Mouse (Mus musculus) liver, postnatal 0 days (tissue): ENCODE results near the gene Sbk3. TPM values are rescaled to one million over a fixed set of nuclear protein-coding genes. Genes with fewer than 3 reads are reported as not detected.

Source experiments
- ATAC-seq: fragments of 200-750 bp; cut with Nextera tagmentation; 2 replicates; pipeline ENCODE4 v1.8.0; 2017; ENCODE audit warnings: mild to moderate bottlenecking, moderate library complexity
- DNase-seq: peaks from one replicate; pipeline ENCODE4 v3.0.0-alpha.2; 2016
- H3K27ac ChIP-seq: fragments of 300-500 bp; sonication (generic); 2 replicates; pipeline ENCODE4 v1.5.1; 2014; ENCODE audit warnings: antibody characterized with exemption, moderate library complexity, mild to moderate bottlenecking, low read depth
- H3K27me3 ChIP-seq: fragments of 300-500 bp; sonication (generic); 2 replicates; pipeline ENCODE4 v1.6.1; 2014; ENCODE audit warnings: low read length, control low read depth, mixed read lengths; ENCODE audit not compliant: insufficient read depth
- H3K36me3 ChIP-seq: fragments of 300-500 bp; sonication (generic); replicated peaks from 2 replicates; pipeline ENCODE4 v1.6.1; 2014; ENCODE audit warnings: mild to moderate bottlenecking, control low read depth, low read length, moderate library complexity, mixed read lengths; ENCODE audit not compliant: insufficient read depth
- H3K4me1 ChIP-seq: fragments of 300-500 bp; sonication (generic); 2 replicates; pipeline ENCODE4 v1.6.1; 2014; ENCODE audit warnings: antibody characterized with exemption, mild to moderate bottlenecking, control low read depth; ENCODE audit not compliant: insufficient read depth
- H3K4me2 ChIP-seq: fragments of 300-500 bp; sonication (generic); 2 replicates; pipeline ENCODE4 v1.6.1; 2014; ENCODE audit warnings: low read depth, mild to moderate bottlenecking, low read length, moderate library complexity, mixed read lengths
- H3K4me3 ChIP-seq: fragments of 300-500 bp; sonication (generic); 2 replicates; pipeline ENCODE4 v1.5.1; 2014; ENCODE audit warnings: low read depth, low read length
- H3K9ac ChIP-seq: fragments of 300-500 bp; sonication (generic); replicated peaks from 2 replicates; pipeline ENCODE4 v1.6.1; 2014; ENCODE audit warnings: mild to moderate bottlenecking, moderate library complexity
- H3K9me3 ChIP-seq: fragments of 300-500 bp; sonication (generic); 2 replicates; pipeline ENCODE4 v1.6.1; 2016; ENCODE audit warnings: mild to moderate bottlenecking, control low read depth, low read length, mixed read lengths
- CTCF ChIP-seq: sonication (generic); IDR thresholded peaks from 2 replicates; pipeline ENCODE4 v1.5.1; 2016; ENCODE audit warnings: antibody characterized with exemption, low read depth
- EP300 ChIP-seq: IDR thresholded peaks from 2 replicates; pipeline ENCODE4 v1.6.1; 2016; ENCODE audit warnings: antibody characterized with exemption, low read depth, mild to moderate bottlenecking
- WGBS: fragments of 180-500 bp; shearing (Covaris S2); extraction: QIAGEN DNeasy Blood & Tissue Kit; methylation state at CpG from one replicate; pipeline ENCODE4 v1.1.7; 2014; ENCODE audit not compliant: insufficient replicate concordance; 5-methylcytosine and 5-hydroxymethylcytosine counted together
- polyA plus RNA-seq: library from polyadenylated mRNA; unstranded; fragments of >200 nt; fragmentation: Nextera tagmentation; extraction: Ambion mirVana; gene quantifications from 2 replicates; pipeline ENCODE4 v1.2.1, GENCODE M21; 2015

The Sbk3 gene
- polyA plus RNA-seq, 1 experiment from 2014 or later = not detected

DNA sequence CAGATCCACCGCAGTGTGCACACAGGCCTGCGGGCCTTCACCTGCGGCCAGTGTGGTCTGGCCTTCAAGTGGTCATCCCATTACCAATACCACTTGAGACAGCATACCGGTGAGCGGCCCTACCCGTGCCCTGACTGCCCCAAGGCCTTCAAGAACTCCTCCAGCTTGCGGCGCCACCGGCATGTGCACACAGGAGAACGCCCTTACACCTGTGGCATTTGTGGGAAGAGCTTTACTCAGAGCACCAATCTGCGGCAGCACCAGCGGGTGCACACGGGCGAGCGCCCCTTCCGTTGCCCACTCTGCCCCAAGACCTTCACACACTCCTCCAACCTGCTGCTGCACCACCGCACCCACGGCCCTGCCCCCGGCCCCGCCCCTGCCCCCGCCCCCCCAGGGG is 51.9 kb downstream of the Sbk3 start:
- no peak overlapping the region for H3K4me2 ChIP-seq
- no peak overlapping the region for H3K27ac ChIP-seq
- H3K9ac ChIP-seq = no peak overlapping the region
- 86% methylated on average over 14 of the region's 21 CpGs for WGBS
- no peak for TF ChIP-seq EP300
- TF ChIP-seq CTCF = no peak
- H3K36me3 ChIP-seq = peaks cover 26% of the 10 kb centered on the region
- peaks cover 19% of the 10 kb centered on the region for H3K27me3 ChIP-seq
- ATAC-seq (no peak), DNase-seq (no peak)
- peaks cover 34% of the 10 kb centered on the region for H3K4me1 ChIP-seq
- H3K4me3 ChIP-seq = no peak overlapping the region
- H3K9me3 ChIP-seq = no peaks in the 10 kb centered on the region

DNA sequence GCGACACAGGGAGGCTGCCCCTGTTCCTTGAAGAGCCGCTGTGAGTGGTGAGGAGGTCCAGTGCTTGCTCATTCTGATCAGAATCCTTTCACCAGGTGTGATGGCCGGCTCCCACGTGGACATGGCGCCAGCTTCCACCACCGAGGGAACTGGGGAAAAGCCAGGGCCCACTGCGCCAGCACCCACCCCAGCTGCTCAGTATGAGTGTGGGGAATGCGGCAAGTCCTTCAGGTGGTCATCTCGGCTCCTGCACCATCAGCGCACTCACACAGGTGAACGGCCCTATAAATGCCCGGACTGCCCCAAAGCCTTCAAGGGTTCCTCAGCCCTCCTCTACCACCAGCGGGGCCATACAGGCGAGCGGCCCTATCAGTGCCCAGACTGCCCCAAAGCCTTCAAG is 52.3 kb downstream of the Sbk3 start:
- no peak overlapping the region for H3K27ac ChIP-seq
- ATAC-seq = no peak
- no peak overlapping the region for H3K9ac ChIP-seq
- H3K9me3 ChIP-seq = no peaks in the 10 kb centered on the region
- no peak overlapping the region for H3K4me3 ChIP-seq
- 94% methylated on average over 15 of the region's 15 CpGs for WGBS
- H3K36me3 ChIP-seq = peaks cover 26% of the 10 kb centered on the region
- peaks cover 14% of the 10 kb centered on the region for H3K27me3 ChIP-seq
- TF ChIP-seq CTCF = no peak
- TF ChIP-seq EP300 = no peak
- no peak for DNase-seq
- no peak overlapping the region for H3K4me2 ChIP-seq
- H3K4me1 ChIP-seq = peaks cover 31% of the 10 kb centered on the region

DNA sequence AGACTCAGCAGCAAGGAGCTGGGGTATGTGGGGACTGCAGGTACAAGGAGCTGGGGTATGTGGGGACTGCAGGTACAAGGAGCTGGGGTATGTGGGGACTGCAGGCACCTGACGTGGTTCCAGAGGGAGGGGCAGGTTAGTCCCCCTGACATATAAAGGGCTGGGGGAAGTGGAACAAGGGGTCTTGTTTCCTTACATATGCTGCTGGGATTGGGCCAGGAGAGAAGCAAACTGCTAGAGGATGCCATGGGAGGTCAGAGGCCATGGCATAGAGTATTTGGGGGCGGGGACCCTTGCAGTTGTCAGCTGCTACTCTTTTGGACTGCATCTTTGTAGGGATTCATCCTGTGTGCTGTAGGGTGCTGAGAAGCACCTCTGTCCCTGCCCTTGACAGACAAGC is 53.5 kb downstream of the Sbk3 start:
- WGBS = 91% methylated on average over 2 of the region's 2 CpGs
- Histone ChIP-seq H3K27ac (no peak overlapping the region), H3K9me3 (no peaks in the 10 kb centered on the region), H3K4me3 (no peak overlapping the region), H3K4me2 (no peak overlapping the region), H3K27me3 (0 out of 2 replicates have a peak, but pooled peaks cover 3% of the 10 kb centered on the region), H3K9ac (no peak overlapping the region), H3K4me1 (peaks cover 21% of the 10 kb centered on the region), H3K36me3 (peaks cover 26% of the 10 kb centered on the region)
- no peak for ATAC-seq
- no peak for DNase-seq
- no peak for TF ChIP-seq CTCF

DNA sequence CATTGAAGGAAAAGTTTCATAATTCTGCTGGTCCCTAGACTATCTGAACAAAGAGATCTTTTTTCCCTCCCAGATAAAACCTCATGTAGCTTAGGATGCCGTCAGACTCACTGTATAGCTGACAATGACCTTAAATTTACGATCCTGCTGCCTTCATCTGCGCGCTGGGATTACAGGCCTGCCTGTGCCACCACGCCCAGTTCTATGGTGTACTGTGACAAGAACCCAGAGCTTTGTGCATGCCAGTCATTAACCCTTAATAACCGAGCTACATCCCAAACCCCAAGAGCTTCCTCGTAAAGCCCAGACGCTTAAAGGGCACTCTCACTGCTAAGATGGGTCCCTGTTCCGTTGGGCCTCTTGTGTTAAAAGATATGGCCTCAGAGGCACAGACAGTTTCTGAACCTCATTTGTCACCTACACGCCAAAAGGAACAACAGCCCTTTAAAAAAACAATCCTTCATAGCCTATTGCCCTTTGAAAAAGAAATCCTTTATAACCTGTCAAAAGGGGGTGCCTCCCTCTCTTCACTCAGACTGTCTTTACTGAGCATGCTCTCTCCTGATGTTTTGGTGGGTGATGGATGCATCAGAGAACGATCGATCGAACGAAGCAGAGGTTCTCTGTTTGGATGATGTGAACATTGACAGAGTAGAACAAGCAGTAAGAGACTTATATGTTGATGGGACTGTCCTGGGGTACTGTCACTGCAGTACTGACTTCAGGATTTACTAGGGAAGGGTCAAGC is 55.1 kb downstream of the Sbk3 start:
- peaks cover 20% of the 10 kb centered on the region for H3K4me1 ChIP-seq
- DNase-seq (no peak), ATAC-seq (peak; percentile 41)
- H3K36me3 ChIP-seq = peaks cover 26% of the 10 kb centered on the region
- H3K27ac ChIP-seq = peak overlapping the region; percentile 94
- peak overlapping the region; percentile 92 for H3K9ac ChIP-seq
- WGBS = 16% methylated on average over 14 of the region's 14 CpGs
- H3K9me3 ChIP-seq = no peaks in the 10 kb centered on the region
- peak overlapping the region; percentile 91 for H3K4me2 ChIP-seq
- peak overlapping the region; percentile 84 for H3K4me3 ChIP-seq
- no peaks in the 10 kb centered on the region for H3K27me3 ChIP-seq
- TF ChIP-seq CTCF (no peak), EP300 (0 out of 2 replicates have a peak, but pooled peaks have one; percentile 5)

Other genes with a start within 250 kb of the Sbk3 start
- 0.29 and 0.34 TPM in 2 replicates for gene Tmem150b, start 245.9 kb downstream of the Sbk3 start, polyA plus RNA-seq
- 25.9 and 33.6 TPM in 2 replicates for gene Kmt5c, start 231.1 kb downstream of the Sbk3 start, polyA plus RNA-seq
- 63.8 and 68.7 TPM in 2 replicates for gene Cox6b2, start 218.1 kb downstream of the Sbk3 start, polyA plus RNA-seq
- gene Fam71e2, start 199.9 kb downstream of the Sbk3 start, polyA plus RNA-seq = not detected in 2 replicates
- 0.07 TPM in 1 of 2 replicates, not detected in the other for gene Il11, start 188.3 kb downstream of the Sbk3 start, polyA plus RNA-seq
- 0.34 TPM in 1 of 2 replicates, not detected in the other for gene Tmem190, start 188.2 kb downstream of the Sbk3 start, polyA plus RNA-seq
- 23.6 and 24.2 TPM in 2 replicates for gene Tmem238, start 181.5 kb downstream of the Sbk3 start, polyA plus RNA-seq
- gene Rpl28, start 178.3 kb downstream of the Sbk3 start, polyA plus RNA-seq = 280 and 288 TPM in 2 replicates
- 135 and 139 TPM in 2 replicates for gene Ube2s, start 158.6 kb downstream of the Sbk3 start, polyA plus RNA-seq
- gene Shisa7, start 126.5 kb downstream of the Sbk3 start, polyA plus RNA-seq = not detected in 2 replicates
- 8.0 and 8.3 TPM in 2 replicates for gene Isoc2b, start 100.9 kb downstream of the Sbk3 start, polyA plus RNA-seq
- gene Isoc2a, start 94.0 kb downstream of the Sbk3 start, polyA plus RNA-seq = 2.3 and 2.4 TPM in 2 replicates
- not detected in 2 replicates for gene Gm36210, start 64.7 kb downstream of the Sbk3 start, polyA plus RNA-seq
- 0.90 and 1.0 TPM in 2 replicates for gene Zfp628, start 56.0 kb downstream of the Sbk3 start, polyA plus RNA-seq
- gene Nat14, start 49.1 kb downstream of the Sbk3 start, polyA plus RNA-seq = 0.09 and 0.20 TPM in 2 replicates
- 0.06 TPM in 2 replicates for gene Ssc5d, start 45.4 kb downstream of the Sbk3 start, polyA plus RNA-seq
- gene Sbk2, start 6.8 kb downstream of the Sbk3 start, polyA plus RNA-seq = 0.09 TPM in 1 of 2 replicates, not detected in the other
- 3.2 and 4.0 TPM in 2 replicates for gene Zfp579, start 25.0 kb upstream of the Sbk3 start, polyA plus RNA-seq
- gene Zfp524, start 43.2 kb upstream of the Sbk3 start, polyA plus RNA-seq = 9.1 and 10.4 TPM in 2 replicates
- 9.6 and 10.1 TPM in 2 replicates for gene Fiz1, start 43.5 kb upstream of the Sbk3 start, polyA plus RNA-seq
- 1.8 and 2.1 TPM in 2 replicates for gene Gm44973, start 44.3 kb upstream of the Sbk3 start, polyA plus RNA-seq
- 1.2 and 1.3 TPM in 2 replicates for gene Zfp865, start 49.2 kb upstream of the Sbk3 start, polyA plus RNA-seq
- gene Ccdc106, start 49.4 kb upstream of the Sbk3 start, polyA plus RNA-seq = 0.12 TPM in 1 of 2 replicates, not detected in the other
- not detected in 2 replicates for gene 4632433K11Rik, start 63.0 kb upstream of the Sbk3 start, polyA plus RNA-seq
- 1.9 and 2.4 TPM in 2 replicates for gene Zfp784, start 67.3 kb upstream of the Sbk3 start, polyA plus RNA-seq
- 3.2 and 4.4 TPM in 2 replicates for gene Zfp580, start 80.4 kb upstream of the Sbk3 start, polyA plus RNA-seq
- 34.7 and 36.8 TPM in 2 replicates for gene U2af2, start 91.0 kb upstream of the Sbk3 start, polyA plus RNA-seq
- 34.7 and 38.0 TPM in 2 replicates for gene Epn1, start 109.1 kb upstream of the Sbk3 start, polyA plus RNA-seq
- gene Rfpl4, start 145.8 kb upstream of the Sbk3 start, polyA plus RNA-seq = not detected in 2 replicates
- gene Rasl2-9, start 154.8 kb upstream of the Sbk3 start, polyA plus RNA-seq = 0.42 and 0.78 TPM in 2 replicates
- gene Vmn1r55, start 178.5 kb upstream of the Sbk3 start, polyA plus RNA-seq = not detected in 2 replicates
- gene Vmn1r56, start 225.6 kb upstream of the Sbk3 start, polyA plus RNA-seq = not detected in 2 replicates
- not detected in 2 replicates for gene Vmn1r57, start 247.3 kb upstream of the Sbk3 start, polyA plus RNA-seq